Mouse (Mus musculus): ENCODE data around the gene Ccdc124. TPM values are rescaled to one million over a fixed set of nuclear protein-coding genes. Genes with fewer than 3 reads are reported as not detected.
A peak's percentile ranks its signal among the peaks of the same experiment; 100 is the strongest.

The Ccdc124 gene
- polyA plus RNA-seq (2011; ENCODE audit: insufficient read depth, insufficient read length, low read depth, missing spikeins): 62.8 and 67.2 TPM in 2 replicates

- no peaks in the 10 kb centered on the region for H3K36me3 ChIP-seq (ENCODE audit: control insufficient read depth, insufficient read depth, low read length, poor library complexity, severe bottlenecking)
- H3K27me3 ChIP-seq (ENCODE audit: control insufficient read depth, insufficient read depth, low read length, poor library complexity, severe bottlenecking): no peaks in the 10 kb centered on the region
- TF ChIP-seq CTCF (IDR thresholded peaks at IDR 0.05; ENCODE audit: low read depth, low read length) (peak; percentile 85), EP300 (IDR thresholded peaks at IDR 0.05; ENCODE audit: insufficient read depth, low read depth, low read length) (no peak)
- H3K4me3 ChIP-seq (ENCODE audit: low read depth, low read length): peak within 1 kb of the TSS; percentile 88
- peak within 1 kb of the TSS; percentile 85 for H3K27ac ChIP-seq (ENCODE audit: insufficient read depth, low read length)
- H3K4me1 ChIP-seq (ENCODE audit: control insufficient read depth, insufficient read depth, low read length): peaks cover 4% of the 10 kb centered on the region
- H3K9me3 ChIP-seq (replicated peaks; ENCODE audit: control insufficient read depth, insufficient read depth, low read length, poor library complexity, severe bottlenecking): no peaks in the 10 kb centered on the region
- peak within 1 kb of the TSS; percentile 80 for H3K9ac ChIP-seq (ENCODE audit: low read depth, poor library complexity, severe bottlenecking)
These were observed at the start of gene Ccdc124 for GRCm38 (mm10) chr8:70873364-70873985. Ccdc124 (minus strand) TSS chr8:70873935.

GRCm38 (mm10) chr8:70920049-70920922, 46.6 kb upstream of the Ccdc124 start:
- Histone ChIP-seq H3K36me3 (ENCODE audit: control insufficient read depth, insufficient read depth, low read length, poor library complexity, severe bottlenecking) (peaks cover 10% of the 10 kb centered on the region), H3K27ac (ENCODE audit: insufficient read depth, low read length) (no peak overlapping the region), H3K4me1 (ENCODE audit: control insufficient read depth, insufficient read depth, low read length) (no peaks in the 10 kb centered on the region), H3K9ac (ENCODE audit: low read depth, poor library complexity, severe bottlenecking) (no peak overlapping the region), H3K27me3 (ENCODE audit: control insufficient read depth, insufficient read depth, low read length, poor library complexity, severe bottlenecking) (no peaks in the 10 kb centered on the region), H3K9me3 (replicated peaks; ENCODE audit: control insufficient read depth, insufficient read depth, low read length, poor library complexity, severe bottlenecking) (no peaks in the 10 kb centered on the region), H3K4me3 (ENCODE audit: low read depth, low read length) (no peak overlapping the region)
- TF ChIP-seq EP300 (IDR thresholded peaks at IDR 0.05; ENCODE audit: insufficient read depth, low read depth, low read length) (no peak), POLR2A (IDR thresholded peaks at IDR 0.05; ENCODE audit: insufficient read depth, low read length) (no peak), CTCF (IDR thresholded peaks at IDR 0.05; ENCODE audit: low read depth, low read length) (no peak)

- Histone ChIP-seq H3K4me1 (ENCODE audit: control insufficient read depth, insufficient read depth, low read length) (no peaks in the 10 kb centered on the region), H3K36me3 (ENCODE audit: control insufficient read depth, insufficient read depth, low read length, poor library complexity, severe bottlenecking) (peaks cover 10% of the 10 kb centered on the region), H3K27ac (ENCODE audit: insufficient read depth, low read length) (no peak overlapping the region), H3K9ac (ENCODE audit: low read depth, poor library complexity, severe bottlenecking) (peak overlapping the region; percentile 30; the same call in 1 of the 2 replicates), H3K4me3 (ENCODE audit: low read depth, low read length) (peak overlapping the region; percentile 40), H3K9me3 (replicated peaks; ENCODE audit: control insufficient read depth, insufficient read depth, low read length, poor library complexity, severe bottlenecking) (no peaks in the 10 kb centered on the region), H3K27me3 (ENCODE audit: control insufficient read depth, insufficient read depth, low read length, poor library complexity, severe bottlenecking) (no peaks in the 10 kb centered on the region)
- no peak for TF ChIP-seq POLR2A (IDR thresholded peaks at IDR 0.05; ENCODE audit: insufficient read depth, low read length)
- no peak for TF ChIP-seq CTCF (IDR thresholded peaks at IDR 0.05; ENCODE audit: low read depth, low read length)
- no peak for TF ChIP-seq EP300 (IDR thresholded peaks at IDR 0.05; ENCODE audit: insufficient read depth, low read depth, low read length)
These were observed 41.0 kb upstream of the Ccdc124 start for GRCm38 (mm10) chr8:70914704-70915103.

- Histone ChIP-seq H3K27me3 (ENCODE audit: control insufficient read depth, insufficient read depth, low read length, poor library complexity, severe bottlenecking) (no peaks in the 10 kb centered on the region), H3K4me1 (ENCODE audit: control insufficient read depth, insufficient read depth, low read length) (no peaks in the 10 kb centered on the region), H3K9me3 (replicated peaks; ENCODE audit: control insufficient read depth, insufficient read depth, low read length, poor library complexity, severe bottlenecking) (no peaks in the 10 kb centered on the region), H3K36me3 (ENCODE audit: control insufficient read depth, insufficient read depth, low read length, poor library complexity, severe bottlenecking) (peaks cover 10% of the 10 kb centered on the region), H3K9ac (ENCODE audit: low read depth, poor library complexity, severe bottlenecking) (no peak overlapping the region), H3K27ac (ENCODE audit: insufficient read depth, low read length) (no peak overlapping the region), H3K4me3 (ENCODE audit: low read depth, low read length) (peak overlapping the region; percentile 40)
- TF ChIP-seq POLR2A (IDR thresholded peaks at IDR 0.05; ENCODE audit: insufficient read depth, low read length) (no peak), EP300 (IDR thresholded peaks at IDR 0.05; ENCODE audit: insufficient read depth, low read depth, low read length) (no peak), CTCF (IDR thresholded peaks at IDR 0.05; ENCODE audit: low read depth, low read length) (no peak)
These were observed 39.8 kb upstream of the Ccdc124 start for GRCm38 (mm10) chr8:70913523-70913922.

GRCm38 (mm10) chr8:70912955-70913354, 39.2 kb upstream of the Ccdc124 start:
- 0 out of 2 replicates have a peak overlapping the region, but pooled peaks have one; percentile 5 for H3K9ac ChIP-seq (ENCODE audit: low read depth, poor library complexity, severe bottlenecking)
- H3K9me3 ChIP-seq (replicated peaks; ENCODE audit: control insufficient read depth, insufficient read depth, low read length, poor library complexity, severe bottlenecking): no peaks in the 10 kb centered on the region
- no peaks in the 10 kb centered on the region for H3K4me1 ChIP-seq (ENCODE audit: control insufficient read depth, insufficient read depth, low read length)
- H3K4me3 ChIP-seq (ENCODE audit: low read depth, low read length): peak overlapping the region; percentile 40
- no peaks in the 10 kb centered on the region for H3K27me3 ChIP-seq (ENCODE audit: control insufficient read depth, insufficient read depth, low read length, poor library complexity, severe bottlenecking)
- no peak overlapping the region for H3K27ac ChIP-seq (ENCODE audit: insufficient read depth, low read length)
- peaks cover 10% of the 10 kb centered on the region for H3K36me3 ChIP-seq (ENCODE audit: control insufficient read depth, insufficient read depth, low read length, poor library complexity, severe bottlenecking)
- no peak for TF ChIP-seq EP300 (IDR thresholded peaks at IDR 0.05; ENCODE audit: insufficient read depth, low read depth, low read length)
- TF ChIP-seq POLR2A (IDR thresholded peaks at IDR 0.05; ENCODE audit: insufficient read depth, low read length): no peak
- no peak for TF ChIP-seq CTCF (IDR thresholded peaks at IDR 0.05; ENCODE audit: low read depth, low read length)
